Mouse (Mus musculus) ES-Bruce4 (cell line): ENCODE measurements around the gene Rel. TPM values are rescaled to one million over a fixed set of nuclear protein-coding genes. Genes with fewer than 3 reads are reported as not detected.

Experiments used
- H3K27ac ChIP-seq: 2 replicates; pipeline ENCODE4 v1.5.1; 2012; ENCODE audit warnings: low read length, inconsistent platforms; ENCODE audit not compliant: insufficient read depth
- H3K27me3 ChIP-seq: 2 replicates; pipeline ENCODE4 v1.6.1; 2012; ENCODE audit warnings: mild to moderate bottlenecking, low read length, inconsistent platforms; ENCODE audit not compliant: control insufficient read depth, poor library complexity, insufficient read depth, severe bottlenecking
- H3K36me3 ChIP-seq: 2 replicates; pipeline ENCODE4 v1.6.1; 2012; ENCODE audit warnings: inconsistent platforms, mild to moderate bottlenecking, low read length, moderate library complexity; ENCODE audit not compliant: control insufficient read depth, poor library complexity, insufficient read depth, severe bottlenecking
- H3K4me1 ChIP-seq: one replicate; pipeline ENCODE4 v1.8.1; 2011; ENCODE audit warnings: low read length; ENCODE audit not compliant: control insufficient read depth, insufficient read depth
- H3K4me3 ChIP-seq: 2 replicates; pipeline ENCODE4 v1.5.1; 2011; ENCODE audit warnings: low read depth, mild to moderate bottlenecking, low read length
- H3K9ac ChIP-seq: 2 replicates; pipeline ENCODE4 v1.6.1; 2012; ENCODE audit warnings: low read depth, mild to moderate bottlenecking, inconsistent platforms; ENCODE audit not compliant: poor library complexity, severe bottlenecking
- H3K9me3 ChIP-seq: replicated peaks from 2 replicates; pipeline ENCODE4 v1.6.1; 2012; ENCODE audit warnings: mild to moderate bottlenecking, low read length, inconsistent platforms; ENCODE audit not compliant: control insufficient read depth, poor library complexity, insufficient read depth, severe bottlenecking
- CTCF ChIP-seq: IDR thresholded peaks from one replicate; pipeline ENCODE4 v1.8.1; 2011; ENCODE audit warnings: low read depth, low read length
- EP300 ChIP-seq: IDR thresholded peaks from 2 replicates; pipeline ENCODE4 v1.6.1; 2011; ENCODE audit warnings: low read depth, low read length; ENCODE audit not compliant: insufficient read depth
- POLR2A ChIP-seq: IDR thresholded peaks from one replicate; pipeline ENCODE4 v1.8.1; 2011; ENCODE audit warnings: low read length; ENCODE audit not compliant: insufficient read depth
- polyA plus RNA-seq: library from polyadenylated mRNA; stranded (reverse); fragments of >200 nt; gene quantifications from 2 replicates; pipeline ENCODE4 v1.2.4, GENCODE M21; 2011; ENCODE audit warnings: low read depth; ENCODE audit not compliant: missing spikeins, insufficient read depth, insufficient read length

Gene Rel
- polyA plus RNA-seq, 1 experiment: 2.6 TPM

DNA sequence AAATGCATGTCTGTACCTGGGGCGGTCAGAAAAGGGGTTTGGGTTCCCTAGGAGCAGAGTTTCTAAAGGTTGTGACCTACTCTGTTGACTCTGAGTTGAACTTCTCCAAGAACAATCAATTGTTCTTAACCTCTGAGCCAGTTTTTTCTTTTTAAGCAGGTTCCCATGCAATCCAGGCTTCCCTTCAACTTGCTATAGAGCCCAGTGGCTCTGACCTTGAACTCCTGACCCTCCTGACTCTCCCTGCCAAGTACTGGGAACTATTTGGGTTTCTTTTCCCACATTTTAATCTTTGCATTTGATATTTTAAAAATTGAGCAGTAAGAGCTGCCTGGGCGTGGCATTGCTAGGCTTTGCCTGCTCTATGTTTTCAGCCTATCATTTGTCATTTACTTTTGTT lies 77.5 kb downstream of the Rel start:
- no peaks in the 10 kb centered on the region for H3K27me3 ChIP-seq
- H3K27ac ChIP-seq: no peak overlapping the region
- no peaks in the 10 kb centered on the region for H3K9me3 ChIP-seq
- peaks cover 4% of the 10 kb centered on the region; the same call in 1 of the 2 replicates for H3K36me3 ChIP-seq
- TF ChIP-seq EP300: no peak
- no peak overlapping the region for H3K4me3 ChIP-seq
- no peaks in the 10 kb centered on the region for H3K4me1 ChIP-seq
- H3K9ac ChIP-seq: no peak overlapping the region

GRCm38 (mm10) chr11:23688060-23688459 lies 82.7 kb downstream of the Rel start:
- Histone ChIP-seq H3K4me3 (no peak overlapping the region), H3K9me3 (no peaks in the 10 kb centered on the region), H3K4me1 (no peaks in the 10 kb centered on the region), H3K27ac (no peak overlapping the region), H3K9ac (no peak overlapping the region), H3K27me3 (no peaks in the 10 kb centered on the region), H3K36me3 (peaks cover 8% of the 10 kb centered on the region; the same call in 1 of the 2 replicates)
- TF ChIP-seq POLR2A (no peak), EP300 (no peak), CTCF (no peak)

Other genes starting within 250 kb of the Rel start
- gene 1700093K21Rik, start 249.8 kb downstream of the Rel start, polyA plus RNA-seq: 0.64 TPM in 1 of 2 replicates, not detected in the other
- gene 0610010F05Rik, start 137.3 kb downstream of the Rel start, polyA plus RNA-seq: 22.4 and 22.8 TPM in 2 replicates
- 62.5 and 72.8 TPM in 2 replicates for gene Pus10, start 105.3 kb downstream of the Rel start, polyA plus RNA-seq
- 48.9 and 63.0 TPM in 2 replicates for gene Pex13, start 105.0 kb downstream of the Rel start, polyA plus RNA-seq
- gene Papolg, start 124.3 kb upstream of the Rel start, polyA plus RNA-seq: 31.1 and 34.1 TPM in 2 replicates